Mouse (Mus musculus) 3134 (cell line): ENCODE results near the gene Msantd1.
"Not testable (repeated sequence)": the region's sequence is repeated elsewhere in the genome, so short reads cannot be mapped to it uniquely, and the experiment has no call there.

ENCODE experiments used
- DNase-seq: peaks from one replicate; pipeline ENCODE4 v3.0.0-alpha.2; 2011; ENCODE audit warnings: low spot score; ENCODE audit not compliant: insufficient read length; ENCODE audit errors: extremely low read depth

Msantd1 gene

DNA sequence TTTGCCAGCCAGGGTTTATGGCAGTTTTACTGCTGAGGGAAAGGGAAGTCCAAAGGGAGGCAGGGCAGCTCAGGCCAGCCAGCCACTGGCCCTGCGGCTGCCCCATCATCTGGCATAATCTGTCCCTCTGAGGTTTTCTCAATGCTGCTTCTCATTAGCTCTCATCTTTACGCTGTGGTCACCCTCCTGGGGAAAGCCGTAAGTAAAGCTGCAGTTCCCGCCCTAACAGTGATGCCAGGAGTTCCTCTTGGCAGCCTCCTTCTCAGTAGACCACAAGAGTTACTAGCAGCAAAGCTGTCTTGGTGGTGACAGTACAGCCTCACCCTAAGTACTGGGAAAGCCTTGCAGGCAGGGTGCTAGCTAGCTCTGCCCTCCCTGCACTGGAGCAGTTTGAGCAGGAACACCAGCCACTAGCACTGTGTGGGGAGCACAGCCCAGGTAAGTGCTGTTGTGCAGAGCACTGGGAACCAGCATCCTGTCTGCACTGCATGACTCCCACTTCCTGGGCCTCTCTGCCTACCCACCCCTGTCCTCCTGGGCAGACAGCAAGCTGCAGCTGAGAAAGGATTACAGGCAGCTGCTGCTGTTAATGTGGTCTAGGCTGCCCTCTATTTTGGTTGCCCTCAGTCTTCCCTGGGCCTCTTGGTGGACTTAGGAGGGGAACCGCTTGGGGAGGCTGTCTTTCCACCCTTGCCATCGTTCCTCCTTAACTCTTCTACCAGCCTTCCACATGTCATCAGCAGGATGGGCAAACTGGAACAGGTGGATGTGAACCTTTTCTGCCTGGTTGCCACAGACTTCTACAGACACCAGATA lies at the start of gene Msantd1:
TSS of gene Msantd1 (plus strand) at position 103 of the 816 bp plus-strand sequence.
- peak; percentile 36 for DNase-seq

DNA sequence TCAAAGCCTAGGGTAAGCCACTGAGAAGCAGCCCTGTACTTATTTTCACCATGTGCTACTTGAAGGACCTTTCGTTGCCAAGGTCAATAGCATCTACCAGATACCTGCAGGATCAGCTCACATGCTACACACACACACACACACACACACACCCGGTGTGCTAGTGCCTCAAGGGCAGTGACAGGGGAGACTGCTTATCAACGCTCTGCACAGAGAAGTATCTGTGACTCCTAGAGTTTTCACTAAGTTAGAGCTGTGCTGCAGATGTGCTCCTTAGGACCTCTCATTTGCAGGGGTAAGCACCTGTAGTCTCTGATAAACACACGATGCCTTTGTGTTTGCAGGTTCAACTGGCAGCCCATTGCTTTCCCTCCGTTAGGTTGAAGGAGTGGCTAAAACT lies 42.4 kb upstream of the Msantd1 start:
- no peak for DNase-seq

DNA sequence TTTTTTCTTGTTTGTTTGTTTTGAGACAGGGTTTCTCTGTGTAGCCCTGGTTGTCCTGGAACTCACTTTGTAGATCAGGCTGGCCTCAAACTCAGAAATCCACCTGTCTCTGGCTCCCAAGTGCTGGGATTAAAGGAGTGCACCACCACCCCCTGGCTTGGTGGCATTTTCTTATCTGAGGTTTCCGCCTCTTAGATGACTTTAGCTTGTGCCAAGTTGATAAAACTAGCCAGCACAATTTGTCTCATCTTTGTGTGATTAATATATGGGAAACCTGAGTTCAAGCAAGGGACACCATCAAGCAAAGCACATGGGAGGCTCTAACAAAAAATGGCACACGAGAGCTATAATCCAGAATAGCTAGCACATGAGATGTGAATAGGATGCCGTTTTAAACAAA lies 27.5 kb upstream of the Msantd1 start:
- not testable (repeated sequence) for DNase-seq

DNA sequence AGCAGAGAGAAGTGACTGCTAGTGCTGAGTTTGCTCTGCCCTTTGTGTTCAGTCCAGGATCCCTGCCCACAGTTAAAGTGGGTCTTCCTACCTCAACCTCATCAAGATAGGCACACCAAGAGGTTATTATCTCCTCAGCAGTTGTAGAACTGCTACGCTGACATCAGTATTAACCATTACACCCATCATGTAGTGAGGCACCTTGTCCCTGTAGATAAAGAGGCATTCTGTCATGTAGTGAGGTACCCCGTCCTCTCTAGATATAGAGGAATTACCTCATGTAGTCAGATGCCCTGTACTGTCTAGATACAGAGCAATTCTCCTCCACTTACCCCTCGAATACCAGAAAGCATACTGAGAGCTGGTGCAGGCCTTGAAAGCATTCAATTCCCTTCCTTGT lies 26.8 kb upstream of the Msantd1 start:
- DNase-seq = no peak

DNA sequence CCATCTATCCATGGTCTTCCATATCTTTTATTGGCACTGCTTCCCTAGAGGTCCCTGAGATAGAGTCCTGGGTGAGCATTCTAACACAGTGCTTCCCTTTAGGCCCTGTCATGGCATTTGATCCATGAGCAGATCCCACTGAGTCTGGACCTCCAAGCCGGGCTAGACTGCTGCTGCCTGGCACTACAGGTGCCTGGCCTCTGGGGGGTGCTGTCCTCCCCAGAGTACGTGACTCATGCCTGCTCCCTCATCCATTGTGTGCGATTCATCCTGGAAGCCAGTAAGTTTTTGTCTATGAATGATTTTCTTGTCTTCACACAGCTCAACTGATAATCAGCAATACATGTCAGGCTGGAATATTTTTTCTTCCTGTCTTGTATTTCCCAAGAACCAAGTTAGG lies 22.6 kb upstream of the Msantd1 start:
- no peak for DNase-seq

DNA sequence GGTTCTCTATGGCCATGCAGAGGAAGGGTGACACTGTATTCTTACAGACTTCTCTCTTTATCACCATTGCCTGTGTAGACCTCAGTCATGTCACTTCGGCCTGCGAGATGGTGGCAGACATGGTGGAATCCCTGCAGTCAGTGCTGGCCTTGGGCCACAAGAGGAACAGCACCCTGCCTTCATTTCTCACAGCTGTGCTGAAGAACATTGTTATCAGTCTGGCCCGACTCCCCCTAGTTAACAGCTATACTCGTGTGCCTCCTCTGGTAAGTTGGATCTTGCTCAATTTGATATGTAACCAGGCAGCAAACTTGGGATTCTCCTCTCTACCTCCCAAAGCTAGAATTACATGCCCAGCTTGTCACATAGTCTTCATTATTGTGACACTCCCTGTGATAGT lies 18.6 kb upstream of the Msantd1 start:
- DNase-seq = no peak

DNA sequence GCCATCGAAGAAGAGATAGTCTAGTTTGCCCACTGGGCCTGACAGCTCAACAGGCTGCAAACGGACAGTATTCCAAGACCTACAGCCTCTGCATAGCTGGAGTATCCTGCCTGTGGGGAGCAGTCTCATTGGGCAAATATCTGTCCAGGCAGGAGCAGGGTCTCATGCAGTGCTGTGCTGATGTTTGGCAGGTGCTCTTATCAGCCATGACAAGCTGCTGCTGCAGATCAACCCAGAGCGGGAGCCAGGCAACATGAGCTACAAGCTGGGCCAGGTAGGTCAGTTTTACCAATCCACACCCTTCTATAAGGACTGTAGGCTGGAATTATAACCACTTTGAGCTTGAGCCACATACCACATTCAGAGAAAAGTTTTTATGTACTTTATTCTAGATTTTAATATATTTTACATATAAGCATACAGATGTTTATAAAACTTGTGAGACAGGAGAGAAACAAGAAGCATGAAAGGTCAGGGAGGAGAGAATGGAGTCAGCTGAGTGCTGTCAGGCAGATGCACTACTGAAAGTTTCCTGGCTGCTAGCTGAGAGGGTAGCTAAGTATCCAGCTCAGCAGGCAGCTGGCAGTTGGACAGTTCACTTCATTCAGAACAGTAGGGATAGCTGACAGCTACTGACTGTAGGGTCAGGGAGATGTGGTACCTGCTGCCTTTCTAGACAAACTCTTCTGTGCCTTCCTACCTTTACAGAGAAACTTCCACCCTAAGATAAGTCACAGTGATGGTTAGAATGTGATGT lies 10.9 kb upstream of the Msantd1 start:
- DNase-seq = no peak

DNA sequence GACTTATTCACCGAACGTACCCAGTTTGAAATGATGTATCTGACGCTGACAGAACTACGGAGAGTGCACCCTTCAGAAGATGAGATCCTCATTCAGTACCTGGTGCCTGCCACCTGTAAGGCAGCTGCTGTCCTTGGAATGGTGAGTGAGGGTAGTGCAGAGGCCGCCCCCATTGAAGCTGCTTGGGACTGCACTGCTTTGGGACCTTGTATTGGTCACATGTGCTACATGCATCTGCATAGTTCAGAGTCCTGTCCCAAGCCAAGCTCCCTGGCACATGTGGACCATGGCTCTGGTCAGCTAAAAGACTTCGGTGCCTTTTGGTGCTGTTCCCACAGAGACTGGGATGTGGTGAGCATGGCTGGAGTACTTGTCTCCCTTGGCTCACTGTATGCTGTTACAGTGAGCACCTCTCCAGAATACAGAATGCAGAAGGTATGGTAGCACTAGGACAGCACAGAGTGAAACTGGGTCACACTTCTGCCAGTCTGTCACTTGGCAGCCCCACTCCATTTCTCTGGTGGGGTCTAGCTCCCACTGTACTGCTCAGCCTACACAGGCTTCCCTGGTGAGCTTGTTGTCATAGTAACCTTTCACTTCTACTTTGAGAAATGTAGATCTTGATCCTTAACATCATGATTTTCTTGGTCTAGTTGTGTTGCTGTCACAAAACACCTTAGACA lies 7.9 kb upstream of the Msantd1 start:
- no peak for DNase-seq

DNA sequence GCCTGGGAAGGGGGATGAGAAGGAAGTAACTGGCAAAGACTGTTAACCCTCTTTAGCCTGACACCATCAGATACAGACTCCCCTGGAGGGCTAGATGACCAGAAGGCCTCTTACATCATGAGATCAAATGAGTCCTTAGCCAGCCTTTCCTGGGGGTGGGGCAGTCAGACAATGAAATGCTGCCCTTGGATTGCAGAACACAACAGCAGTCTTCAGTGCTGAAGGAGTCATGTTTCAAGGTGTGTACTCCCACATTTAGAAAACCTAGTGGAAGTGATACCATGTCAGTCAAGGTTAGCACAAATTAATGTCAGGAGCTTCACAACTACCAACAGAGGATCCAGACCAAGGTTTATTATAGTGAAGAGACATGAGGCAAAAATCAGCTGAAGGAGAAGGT lies 5.4 kb upstream of the Msantd1 start:
- DNase-seq = no peak

DNA sequence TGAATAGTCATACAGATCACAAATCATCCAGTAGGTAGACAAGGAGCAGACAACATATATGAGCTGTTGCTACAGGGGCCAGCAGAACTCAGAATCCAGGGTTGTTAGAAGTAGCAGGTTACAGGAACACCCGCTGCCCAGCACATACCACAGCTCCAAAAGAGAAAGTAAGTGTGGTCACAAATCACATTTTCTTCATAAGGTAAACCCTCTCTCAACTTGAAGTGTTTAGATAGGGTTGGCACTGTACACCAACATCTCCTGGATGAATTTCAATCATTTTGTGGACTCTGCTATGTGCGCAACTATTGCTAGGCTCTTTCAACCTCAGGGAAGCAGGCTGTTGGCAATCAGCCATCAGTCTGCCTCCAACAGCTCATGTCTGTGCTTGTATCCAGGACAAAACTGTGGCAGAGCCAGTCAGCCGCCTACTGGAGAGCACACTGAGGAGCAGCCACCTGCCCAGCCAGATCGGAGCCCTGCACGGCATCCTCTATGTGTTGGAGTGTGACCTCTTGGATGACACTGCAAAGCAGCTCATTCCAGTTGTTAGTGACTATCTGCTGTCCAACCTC lies 4.9 kb upstream of the Msantd1 start:
- no peak for DNase-seq

DNA sequence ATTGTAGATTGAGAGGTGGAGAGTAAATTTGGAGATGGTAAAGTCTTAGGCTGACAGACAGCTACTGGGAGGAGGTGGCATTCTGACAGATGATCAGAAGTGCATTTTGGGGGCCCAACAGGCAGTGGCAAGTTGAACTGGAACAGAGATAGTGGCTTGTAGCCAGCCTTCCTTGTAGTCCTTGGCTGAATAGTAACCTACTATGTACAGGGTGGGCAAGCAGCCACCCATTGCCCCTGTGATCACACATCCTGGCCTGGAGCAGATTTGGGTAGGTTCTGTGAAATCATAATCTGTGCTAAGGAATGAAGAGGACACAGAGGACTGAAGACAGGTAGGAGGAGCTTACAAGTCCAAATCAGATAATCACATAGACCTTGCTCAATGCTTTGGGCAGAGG lies 3.4 kb upstream of the Msantd1 start:
- no peak for DNase-seq

DNA sequence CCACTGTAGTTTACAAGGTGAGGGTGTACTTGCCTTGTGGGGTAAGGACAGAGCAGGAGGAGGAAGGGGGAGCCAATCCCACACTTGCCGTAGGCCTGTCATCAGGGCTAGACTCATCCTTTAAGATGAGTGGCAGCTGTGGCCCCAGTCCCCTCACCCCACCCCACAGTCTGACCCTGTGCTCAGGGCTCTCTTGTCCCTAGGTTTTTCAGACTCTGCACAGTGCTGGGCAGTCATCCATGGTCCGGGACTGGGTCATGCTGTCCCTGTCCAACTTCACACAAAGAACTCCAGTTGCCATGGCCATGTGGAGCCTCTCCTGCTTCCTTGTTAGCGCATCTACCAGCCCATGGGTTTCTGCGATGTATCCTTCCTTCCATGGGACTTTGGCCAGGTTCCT lies 582 bp upstream of the Msantd1 start:
- no peak for DNase-seq

DNA sequence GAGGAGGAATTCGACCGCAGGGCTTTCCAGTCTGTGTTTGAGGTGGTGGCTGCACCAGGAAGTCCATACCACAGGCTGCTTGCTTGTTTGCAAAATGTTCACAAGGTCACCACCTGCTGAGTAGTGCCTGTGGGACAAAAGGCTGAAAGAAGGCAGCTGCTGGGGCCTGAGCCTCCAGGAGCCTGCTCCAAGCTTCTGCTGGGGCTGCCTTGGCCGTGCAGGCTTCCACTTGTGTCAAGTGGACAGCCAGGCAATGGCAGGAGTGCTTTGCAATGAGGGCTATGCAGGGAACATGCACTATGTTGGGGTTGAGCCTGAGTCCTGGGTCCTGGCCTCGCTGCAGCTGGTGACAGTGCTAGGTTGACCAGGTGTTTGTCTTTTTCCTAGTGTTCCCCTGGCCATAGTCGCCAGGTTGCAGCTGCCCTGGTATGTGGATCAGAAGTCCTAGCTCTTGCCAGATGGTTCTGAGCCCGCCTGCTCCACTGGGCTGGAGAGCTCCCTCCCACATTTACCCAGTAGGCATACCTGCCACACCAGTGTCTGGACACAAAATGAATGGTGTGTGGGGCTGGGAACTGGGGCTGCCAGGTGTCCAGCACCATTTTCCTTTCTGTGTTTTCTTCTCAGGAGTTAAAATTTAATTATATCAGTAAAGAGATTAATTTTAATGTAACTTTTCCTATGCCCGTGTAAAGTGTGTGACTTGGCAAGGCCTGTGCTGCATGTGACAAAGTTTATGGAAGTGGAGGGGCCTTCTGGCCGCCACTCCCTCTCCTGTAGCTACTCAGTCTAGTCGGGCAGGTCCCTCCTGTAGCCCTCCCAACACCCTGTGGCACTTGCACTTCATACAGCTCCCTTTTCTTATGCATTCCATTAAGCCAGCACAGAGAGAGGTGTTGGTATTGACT lies 1.2 kb downstream of the Msantd1 start:
- no peak for DNase-seq

DNA sequence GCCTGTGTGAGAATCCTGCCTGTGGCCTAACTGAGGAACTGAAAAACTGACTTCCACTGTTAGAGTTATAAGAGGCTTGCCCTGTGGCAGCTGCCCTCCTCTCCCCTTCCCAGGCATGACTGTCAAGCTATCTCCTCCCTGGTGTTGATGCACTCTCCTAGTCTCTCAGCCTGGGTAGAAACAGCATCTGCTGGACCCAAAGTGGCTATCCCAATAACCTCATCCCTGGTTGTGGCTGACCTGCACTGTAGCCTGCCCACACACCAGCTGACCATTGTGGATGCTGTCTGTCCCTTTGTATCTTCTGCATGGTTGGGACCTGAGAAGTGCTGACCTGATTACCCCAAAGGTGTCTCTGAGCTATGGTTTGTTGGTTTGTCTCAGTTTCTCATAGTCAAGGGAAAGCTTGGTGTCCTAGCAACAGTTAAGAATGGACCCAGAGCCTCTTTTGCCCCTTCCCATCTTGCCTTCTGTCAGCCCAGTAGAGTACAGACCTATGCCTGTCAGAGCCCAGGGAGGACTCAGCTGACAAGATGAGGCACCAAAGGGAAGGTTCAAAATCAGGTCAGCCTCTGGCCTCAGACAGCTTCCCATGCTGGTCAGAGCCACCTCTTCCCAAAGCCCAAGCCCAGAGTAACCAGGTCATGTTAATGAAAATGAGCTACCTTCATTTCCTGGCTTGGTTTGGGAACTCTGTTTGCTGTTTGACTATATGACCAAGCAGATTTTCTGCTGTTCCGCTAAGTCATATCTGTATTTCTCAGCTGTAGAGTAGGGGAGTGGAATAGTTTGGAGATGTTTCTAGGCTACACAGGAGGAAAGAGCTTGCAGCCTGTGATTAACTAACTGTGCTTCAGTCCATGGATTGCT lies 2.1 kb downstream of the Msantd1 start:
- no peak for DNase-seq

DNA sequence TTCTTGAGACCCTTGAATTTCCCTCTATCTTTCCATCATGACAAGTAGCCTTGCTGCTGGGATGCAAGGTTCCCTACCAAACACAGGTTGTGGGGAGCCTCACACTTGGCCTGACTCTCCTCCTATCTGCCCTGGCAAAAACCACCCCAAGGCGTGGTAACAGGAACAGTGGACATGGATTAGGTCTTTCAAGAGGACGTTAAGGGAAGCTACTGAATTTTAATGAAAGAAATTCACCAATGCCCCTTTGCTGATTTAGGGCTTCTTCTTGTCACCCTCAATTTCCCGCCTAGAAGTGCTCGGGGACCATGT lies 2.6 kb downstream of the Msantd1 start:
- DNase-seq = no peak

DNA sequence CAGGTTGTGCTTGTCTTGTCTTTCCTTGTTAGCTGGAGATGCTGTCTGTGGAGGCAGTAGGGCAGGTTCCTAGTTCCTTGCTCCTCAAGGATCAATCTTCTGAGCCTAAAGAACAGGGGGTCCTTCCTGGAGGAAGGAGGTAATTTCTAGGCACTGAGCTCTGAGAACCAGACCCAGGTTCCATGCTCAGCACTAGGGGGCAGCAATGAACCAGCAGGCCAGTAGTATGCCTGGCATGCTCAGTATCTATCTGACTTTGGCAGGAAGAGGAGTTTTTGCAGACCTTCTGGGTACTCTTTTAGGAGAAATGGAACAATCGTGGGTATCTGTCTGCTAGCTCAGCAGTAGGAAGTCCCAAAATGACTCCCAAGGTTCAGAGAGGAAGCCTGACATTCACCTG lies 8.0 kb downstream of the Msantd1 start:
- DNase-seq = no peak

DNA sequence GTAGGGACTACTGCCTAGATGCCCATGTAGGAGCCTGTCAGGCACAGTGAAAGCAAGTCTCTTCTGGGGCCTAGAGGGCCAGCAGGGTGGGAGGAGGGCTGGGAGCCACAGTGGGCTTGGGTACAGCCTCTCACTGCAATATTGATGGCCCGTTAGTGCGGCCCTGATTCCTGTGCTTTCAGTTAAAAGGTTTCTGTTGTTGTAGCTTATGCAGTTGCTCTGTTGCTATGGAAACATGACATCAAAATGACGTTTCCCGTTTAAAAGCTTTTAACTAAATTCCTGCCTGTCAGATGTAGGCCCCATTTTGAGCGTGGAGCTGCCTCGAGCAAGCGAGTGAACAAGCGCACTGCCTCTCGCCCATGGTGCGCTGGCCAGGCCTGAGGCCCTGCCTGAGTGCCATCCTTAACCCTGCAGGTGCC lies 9.4 kb downstream of the Msantd1 start:
- DNase-seq = no peak

DNA sequence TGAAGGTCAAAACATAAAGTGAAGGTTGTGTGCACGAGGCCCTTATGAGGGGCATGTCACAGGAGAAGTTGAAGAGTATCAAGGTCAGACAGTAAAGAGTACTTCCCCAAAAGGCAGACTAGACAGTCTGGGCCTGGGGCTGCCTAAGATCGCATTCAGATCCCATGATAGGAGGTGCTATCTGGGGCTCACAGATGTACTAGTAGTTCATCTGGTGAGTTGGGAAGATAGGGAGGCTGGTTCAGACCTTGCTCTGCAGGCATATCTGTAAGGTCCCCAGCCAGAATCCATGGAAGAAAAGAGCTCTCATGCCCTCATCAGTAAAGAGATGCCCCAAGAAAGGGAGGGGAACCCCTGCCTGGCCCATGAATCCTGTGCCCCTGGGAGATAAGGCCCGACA lies 11.0 kb downstream of the Msantd1 start:
- DNase-seq = no peak

DNA sequence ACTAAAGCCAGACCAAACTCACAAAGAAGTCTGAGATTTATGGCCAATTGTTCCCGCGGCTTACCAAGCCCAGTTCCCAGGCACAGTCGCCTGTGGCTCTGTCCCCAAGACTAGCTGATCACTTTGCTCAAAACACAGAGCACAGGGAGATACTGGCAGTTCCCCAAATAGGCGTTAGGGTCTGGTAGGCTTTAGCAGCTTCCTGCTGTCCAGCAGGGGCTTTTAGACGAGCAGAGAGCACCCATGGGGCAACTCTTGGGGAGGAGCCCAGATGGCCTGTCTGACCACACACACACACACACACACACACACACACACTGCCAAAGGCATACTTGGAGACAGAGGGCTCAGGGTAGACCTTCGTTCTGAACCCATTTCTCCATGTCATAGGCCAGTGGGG lies 14.7 kb downstream of the Msantd1 start:
- DNase-seq = no peak
